Mouse (Mus musculus): ENCODE data around the gene Oaz2. TPM values are rescaled to one million over a fixed set of nuclear protein-coding genes. Genes with fewer than 3 reads are reported as not detected.

The Oaz2 gene
- polyA plus RNA-seq, 2 experiments: 21.5 to 29.6 TPM

DNA sequence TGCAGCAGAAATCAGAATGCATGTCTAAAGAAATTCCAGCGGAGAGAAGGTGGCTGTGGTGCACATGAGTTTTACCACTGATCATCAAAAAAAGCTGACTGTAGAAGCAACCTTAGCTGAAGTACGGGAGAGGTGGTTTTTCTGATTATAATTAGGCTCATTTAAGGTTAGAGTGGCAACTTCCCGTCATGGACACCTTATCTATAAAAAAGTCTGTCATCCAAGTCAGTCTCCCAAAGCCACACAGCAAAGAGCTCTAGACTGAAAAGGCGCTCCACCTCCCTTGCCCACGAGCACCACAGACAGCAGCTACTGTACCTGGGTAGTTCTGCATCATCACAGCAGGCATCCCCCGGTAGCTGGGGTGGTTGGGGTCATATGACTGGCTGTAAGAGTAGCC is 32.7 kb downstream of the Oaz2 start:
- no peak overlapping the region for H3K9ac ChIP-seq (replicated peaks)
- no peak overlapping the region for H3K4me3 ChIP-seq (ENCODE audit: insufficient read depth in 1 of 2, low read depth in 2 of 2, low read length in 2 of 2)
- H3K27me3 ChIP-seq (ENCODE audit: control insufficient read depth, insufficient read depth, low read length): no peaks in the 10 kb centered on the region
- 29% methylated on average over 6 of the region's 6 CpGs for WGBS (ENCODE audit: insufficient replicate concordance)
- H3K4me2 ChIP-seq (ENCODE audit: low read depth): no peak overlapping the region
- no peak overlapping the region for H3K27ac ChIP-seq
- ATAC-seq (ENCODE audit: insufficient read depth) (no peak), DNase-seq (ENCODE audit: low read depth in 3 of 3, low spot score in 3 of 3) (no peak)
- no peaks in the 10 kb centered on the region for H3K9me3 ChIP-seq (ENCODE audit: control insufficient read depth, low read length)
- no peaks in the 10 kb centered on the region for H3K4me1 ChIP-seq (replicated peaks; ENCODE audit: control insufficient read depth in 2 of 2, insufficient read depth in 2 of 2, low read length in 1 of 2)
- no peak for TF ChIP-seq CTCF (IDR thresholded peaks at IDR 0.05; ENCODE audit: low read depth)
- no peak for TF ChIP-seq EP300 (IDR thresholded peaks at IDR 0.05; ENCODE audit: low read depth)
- H3K36me3 ChIP-seq (replicated peaks; ENCODE audit: control insufficient read depth, insufficient read depth, low read depth): peaks cover 3% of the 10 kb centered on the region

DNA sequence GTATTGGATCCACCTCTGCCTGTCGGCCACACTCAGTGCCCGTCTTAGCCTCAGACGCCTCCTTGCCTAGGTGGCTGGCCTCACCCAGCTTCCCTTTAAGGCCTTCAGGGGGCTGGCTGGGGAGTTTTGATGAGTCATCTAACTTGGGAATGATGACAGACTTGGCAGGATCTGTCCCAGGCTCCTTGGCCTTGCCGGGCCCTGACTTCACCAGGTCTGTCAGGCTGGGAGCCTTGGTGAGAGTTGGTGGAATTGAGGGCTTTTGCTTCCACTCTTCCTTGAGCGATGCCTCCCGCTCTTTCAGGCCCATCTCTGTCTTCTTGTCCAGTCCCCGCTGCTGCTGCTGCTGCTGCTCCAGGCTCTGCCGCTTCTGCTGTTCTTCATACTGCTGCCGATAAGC is 34.5 kb downstream of the Oaz2 start:
- no peak for ATAC-seq (ENCODE audit: insufficient read depth)
- H3K36me3 ChIP-seq (replicated peaks; ENCODE audit: control insufficient read depth, insufficient read depth, low read depth): peaks cover 3% of the 10 kb centered on the region
- 85% methylated on average over 9 of the region's 9 CpGs for WGBS (ENCODE audit: insufficient replicate concordance)
- TF ChIP-seq CTCF (IDR thresholded peaks at IDR 0.05; ENCODE audit: low read depth) (no peak), EP300 (IDR thresholded peaks at IDR 0.05; ENCODE audit: low read depth) (no peak)
- no peaks in the 10 kb centered on the region for H3K4me1 ChIP-seq (replicated peaks; ENCODE audit: control insufficient read depth in 2 of 2, insufficient read depth in 2 of 2, low read length in 1 of 2)
- H3K4me2 ChIP-seq (ENCODE audit: low read depth): no peak overlapping the region
- no peak overlapping the region for H3K4me3 ChIP-seq (ENCODE audit: insufficient read depth in 1 of 2, low read depth in 2 of 2, low read length in 2 of 2)
- H3K27ac ChIP-seq: no peak overlapping the region
- H3K9ac ChIP-seq (replicated peaks): no peak overlapping the region
- no peak for DNase-seq (ENCODE audit: low read depth in 3 of 3, low spot score in 3 of 3)
- H3K27me3 ChIP-seq (ENCODE audit: control insufficient read depth, insufficient read depth, low read length): no peaks in the 10 kb centered on the region
- no peaks in the 10 kb centered on the region for H3K9me3 ChIP-seq (ENCODE audit: control insufficient read depth, low read length)

DNA sequence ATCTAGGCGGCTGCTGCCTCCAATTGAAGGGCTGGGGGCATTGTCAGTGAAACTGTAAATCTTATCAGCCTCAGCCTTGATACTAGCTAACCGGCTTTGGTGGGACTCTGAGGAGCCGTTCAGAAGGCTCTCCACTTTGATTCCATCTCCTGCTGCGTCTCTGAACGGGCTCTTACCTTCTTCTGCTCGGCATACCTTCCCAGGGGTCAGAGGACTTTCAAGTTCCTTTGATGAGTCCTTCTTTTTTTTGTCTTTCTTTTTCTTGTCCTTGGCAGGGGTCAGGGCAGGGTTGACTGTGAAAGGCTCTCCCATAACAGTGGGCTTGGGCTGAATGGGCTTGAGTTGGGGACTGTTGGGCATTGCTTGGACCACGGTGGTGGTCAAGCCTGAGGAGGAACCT is 35.4 kb downstream of the Oaz2 start:
- TF ChIP-seq CTCF (IDR thresholded peaks at IDR 0.05; ENCODE audit: low read depth): no peak
- TF ChIP-seq EP300 (IDR thresholded peaks at IDR 0.05; ENCODE audit: low read depth): no peak
- Histone ChIP-seq H3K27me3 (ENCODE audit: control insufficient read depth, insufficient read depth, low read length) (no peaks in the 10 kb centered on the region), H3K9me3 (ENCODE audit: control insufficient read depth, low read length) (no peaks in the 10 kb centered on the region), H3K4me3 (ENCODE audit: insufficient read depth in 1 of 2, low read depth in 2 of 2, low read length in 2 of 2) (no peak overlapping the region), H3K36me3 (replicated peaks; ENCODE audit: control insufficient read depth, insufficient read depth, low read depth) (peaks cover 3% of the 10 kb centered on the region), H3K27ac (no peak overlapping the region), H3K9ac (replicated peaks) (no peak overlapping the region), H3K4me2 (ENCODE audit: low read depth) (no peak overlapping the region), H3K4me1 (replicated peaks; ENCODE audit: control insufficient read depth in 2 of 2, insufficient read depth in 2 of 2, low read length in 1 of 2) (no peaks in the 10 kb centered on the region)
- DNase-seq (ENCODE audit: low read depth in 3 of 3, low spot score in 3 of 3) (no peak), ATAC-seq (ENCODE audit: insufficient read depth) (no peak)
- WGBS (ENCODE audit: insufficient replicate concordance): 71% methylated on average over 7 of the region's 7 CpGs

DNA sequence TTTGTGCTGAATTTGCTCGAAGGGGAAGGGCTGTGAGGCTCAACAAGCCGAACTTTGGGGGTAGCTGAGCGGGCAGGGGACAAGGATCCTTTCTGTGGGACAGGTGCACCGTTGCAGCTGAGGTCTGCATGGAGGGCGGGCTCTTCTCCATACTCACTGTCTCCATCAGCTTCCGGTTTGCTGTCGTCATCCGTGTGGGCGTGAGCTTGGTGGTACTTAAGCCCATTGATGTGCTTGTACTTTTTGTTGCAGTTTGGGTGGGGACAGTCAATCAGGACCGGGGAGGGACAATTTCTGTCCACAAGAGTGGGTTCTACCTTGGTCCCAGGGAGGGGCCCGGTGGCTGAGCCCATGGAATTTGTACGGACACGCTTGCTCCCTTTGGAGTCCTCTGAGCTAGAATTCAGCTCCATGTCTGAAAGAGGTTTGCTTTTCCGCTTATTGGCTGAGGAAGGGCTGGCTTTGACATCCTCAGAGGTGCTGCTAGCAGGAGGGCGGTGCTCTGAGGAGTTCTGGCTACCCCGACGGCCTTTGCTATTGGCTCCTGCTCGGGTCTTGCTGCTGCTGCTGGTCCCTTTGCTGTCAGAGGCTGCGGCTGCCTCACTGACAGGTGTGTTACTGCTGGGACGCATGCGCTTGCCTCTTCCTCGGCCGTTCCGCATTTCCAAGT is 36.3 kb downstream of the Oaz2 start:
- DNase-seq (ENCODE audit: low read depth in 3 of 3, low spot score in 3 of 3) (no peak), ATAC-seq (ENCODE audit: insufficient read depth) (no peak)
- Histone ChIP-seq H3K4me2 (ENCODE audit: low read depth) (no peak overlapping the region), H3K4me3 (ENCODE audit: insufficient read depth in 1 of 2, low read depth in 2 of 2, low read length in 2 of 2) (no peak overlapping the region), H3K36me3 (replicated peaks; ENCODE audit: control insufficient read depth, insufficient read depth, low read depth) (peaks cover 3% of the 10 kb centered on the region), H3K9ac (replicated peaks) (no peak overlapping the region), H3K9me3 (ENCODE audit: control insufficient read depth, low read length) (no peaks in the 10 kb centered on the region), H3K27ac (no peak overlapping the region), H3K4me1 (replicated peaks; ENCODE audit: control insufficient read depth in 2 of 2, insufficient read depth in 2 of 2, low read length in 1 of 2) (no peaks in the 10 kb centered on the region), H3K27me3 (ENCODE audit: control insufficient read depth, insufficient read depth, low read length) (no peaks in the 10 kb centered on the region)
- 82% methylated on average over 24 of the region's 24 CpGs for WGBS (ENCODE audit: insufficient replicate concordance)
- TF ChIP-seq CTCF (IDR thresholded peaks at IDR 0.05; ENCODE audit: low read depth): no peak
- TF ChIP-seq EP300 (IDR thresholded peaks at IDR 0.05; ENCODE audit: low read depth): no peak

DNA sequence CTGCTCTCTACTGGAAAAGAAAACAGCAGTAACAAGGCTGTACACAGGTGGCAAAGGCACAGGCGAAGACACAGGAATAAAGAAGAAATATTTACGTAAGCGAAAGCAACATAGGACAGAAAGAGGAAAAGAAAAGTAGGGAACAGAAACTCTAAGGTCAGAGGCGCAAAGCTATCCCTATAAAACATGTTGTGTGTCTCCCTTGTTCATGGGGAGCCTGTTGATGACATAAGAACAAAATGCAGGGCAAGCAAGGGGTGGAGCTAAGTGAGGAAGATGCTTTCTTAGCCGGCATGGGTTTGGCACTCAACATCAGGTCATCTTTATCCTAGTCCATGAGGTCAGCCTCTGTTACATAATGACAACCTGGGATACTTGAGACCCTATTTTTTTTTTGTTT is 50.4 kb downstream of the Oaz2 start:
- no peak overlapping the region for H3K4me2 ChIP-seq (ENCODE audit: low read depth)

More for the DNA sequence above, 50.4 kb downstream of the Oaz2 start:
- TF ChIP-seq CTCF (IDR thresholded peaks at IDR 0.05; ENCODE audit: low read depth): no peak
- no peak for TF ChIP-seq EP300 (IDR thresholded peaks at IDR 0.05; ENCODE audit: low read depth)
- Histone ChIP-seq H3K9me3 (ENCODE audit: control insufficient read depth, low read length) (no peaks in the 10 kb centered on the region), H3K9ac (replicated peaks) (no peak overlapping the region), H3K27ac (no peak overlapping the region), H3K4me3 (ENCODE audit: insufficient read depth in 1 of 2, low read depth in 2 of 2, low read length in 2 of 2) (no peak overlapping the region), H3K36me3 (replicated peaks; ENCODE audit: control insufficient read depth, insufficient read depth, low read depth) (no peaks in the 10 kb centered on the region), H3K27me3 (ENCODE audit: control insufficient read depth, insufficient read depth, low read length) (no peaks in the 10 kb centered on the region), H3K4me1 (replicated peaks; ENCODE audit: control insufficient read depth in 2 of 2, insufficient read depth in 2 of 2, low read length in 1 of 2) (no peaks in the 10 kb centered on the region)
- DNase-seq (ENCODE audit: low read depth in 3 of 3, low spot score in 3 of 3) (no peak), ATAC-seq (ENCODE audit: insufficient read depth) (no peak)
- WGBS (ENCODE audit: insufficient replicate concordance): 77% methylated on average over 5 of the region's 5 CpGs

All from liver, embryonic 14.5 days (tissue).